Mouse (Mus musculus) MEL (cell line): ENCODE data around the gene Tacc3. TPM values are rescaled to one million over a fixed set of nuclear protein-coding genes. Genes with fewer than 3 reads are reported as not detected.

Experiments
- DNase-seq: peaks from one replicate; pipeline ENCODE4 v3.0.0; 2011; ENCODE audit warnings: low read depth, low spot score
- H3K27ac ChIP-seq: 2 replicates; pipeline ENCODE4 v1.5.1; 2012; ENCODE audit warnings: low read depth, mild to moderate bottlenecking, control low read depth, low read length, moderate library complexity; ENCODE audit not compliant: control insufficient read depth
- H3K27me3 ChIP-seq, 2 experiments: fragments of 150-350 bp in 1 of 2; sonication (generic) in 1 of 2; 2 replicates each; pipeline ENCODE4 v1.6.1; 2012; ENCODE audit warnings: low read length in 2 of 2, mild to moderate bottlenecking in 2 of 2, improper control_type of control experiment in 1 of 2, moderate library complexity in 1 of 2; ENCODE audit not compliant: insufficient read depth in 2 of 2, control insufficient read depth in 1 of 2
- H3K36me3 ChIP-seq, 2 experiments: 2 replicates each; pipeline ENCODE4 v1.6.1; 2012 to 2014; ENCODE audit warnings: low read length in 2 of 2, improper control_type of control experiment in 1 of 2, inconsistent platforms in 1 of 2, mild to moderate bottlenecking in 1 of 2; ENCODE audit not compliant: insufficient read depth in 2 of 2, control insufficient read depth in 1 of 2
- H3K4me1 ChIP-seq, 2 experiments: fragments of 150-350 bp in 1 of 2; sonication (generic) in 1 of 2; 2 replicates each; pipeline ENCODE4 v1.6.1; 2012; ENCODE audit warnings: low read length in 2 of 2, improper control_type of control experiment in 1 of 2, mild to moderate bottlenecking in 1 of 2; ENCODE audit not compliant: insufficient read depth in 2 of 2, control insufficient read depth in 1 of 2
- H3K4me3 ChIP-seq, 2 experiments: fragments of 150-350 bp in 1 of 2; sonication (generic) in 1 of 2; 2 replicates each; pipeline ENCODE4 v1.5.1; 2012; ENCODE audit warnings: low read depth in 2 of 2, low read length in 2 of 2, mild to moderate bottlenecking in 2 of 2, moderate library complexity in 2 of 2, control low read depth in 1 of 2, improper control_type of control experiment in 1 of 2; ENCODE audit not compliant: control insufficient read depth in 1 of 2, insufficient read depth in 1 of 2
- H3K79me2 ChIP-seq: 2 replicates; pipeline ENCODE4 v1.6.1; 2012; ENCODE audit warnings: mild to moderate bottlenecking, low read length, moderate library complexity; ENCODE audit not compliant: control insufficient read depth, poor library complexity, insufficient read depth
- H3K9ac ChIP-seq: 2 replicates; pipeline ENCODE4 v1.6.1; 2012; ENCODE audit warnings: low read depth, mild to moderate bottlenecking, control low read depth, low read length, moderate library complexity; ENCODE audit not compliant: control insufficient read depth, poor library complexity, severe bottlenecking
- H3K9me3 ChIP-seq: fragments of 150-350 bp; sonication (generic); replicated peaks from 2 replicates; pipeline ENCODE4 v1.6.1; 2012; ENCODE audit warnings: mild to moderate bottlenecking, low read length, improper control_type of control experiment, moderate library complexity; ENCODE audit not compliant: insufficient read depth
- CHD1 ChIP-seq: IDR thresholded peaks from 2 replicates; pipeline ENCODE4 v1.6.1; 2012; ENCODE audit warnings: low read depth, mild to moderate bottlenecking, inconsistent platforms, low read length, improper control_type of control experiment
- CHD2 ChIP-seq: IDR thresholded peaks from 2 replicates; pipeline ENCODE4 v1.6.1; 2011; ENCODE audit warnings: low read length, improper control_type of control experiment
- E2F4 ChIP-seq: IDR thresholded peaks from 2 replicates; pipeline ENCODE4 v1.6.1; 2011; ENCODE audit warnings: low read depth, low read length, improper control_type of control experiment, borderline replicate concordance
- ELF1 ChIP-seq: IDR thresholded peaks from 2 replicates; pipeline ENCODE4 v1.6.1; 2014; ENCODE audit warnings: low read depth, mild to moderate bottlenecking, inconsistent platforms, low read length, improper control_type of control experiment, moderate library complexity
- EP300 ChIP-seq, 2 experiments: IDR thresholded peaks; 2 replicates each; pipeline ENCODE4 v1.6.1; 2011; ENCODE audit warnings: improper control_type of control experiment in 2 of 2, low read length in 2 of 2, low read depth in 1 of 2, mild to moderate bottlenecking in 1 of 2
- ETS1 ChIP-seq: IDR thresholded peaks from 2 replicates; pipeline ENCODE4 v1.6.1; 2012; ENCODE audit warnings: low read depth, mild to moderate bottlenecking, inconsistent platforms, low read length, improper control_type of control experiment, moderate library complexity
- GABPA ChIP-seq: IDR thresholded peaks from 2 replicates; pipeline ENCODE4 v1.6.1; 2012; ENCODE audit warnings: low read depth, mild to moderate bottlenecking, inconsistent platforms, low read length, improper control_type of control experiment, moderate library complexity
- GATA1 ChIP-seq: IDR thresholded peaks from 2 replicates; pipeline ENCODE4 v1.6.1; 2011; ENCODE audit warnings: low read depth, low read length, improper control_type of control experiment
- HCFC1 ChIP-seq: IDR thresholded peaks from 2 replicates; pipeline ENCODE4 v1.6.1; 2012; ENCODE audit warnings: low read depth, mild to moderate bottlenecking, inconsistent platforms, low read length, improper control_type of control experiment, moderate library complexity
- JUND ChIP-seq: IDR thresholded peaks from 2 replicates; pipeline ENCODE4 v1.6.1; 2011; ENCODE audit warnings: low read depth, mild to moderate bottlenecking, improper control_type of control experiment, low read length
- KAT2A ChIP-seq: conservative IDR thresholded peaks from 2 replicates; pipeline ENCODE4 v1.6.1; 2012; ENCODE audit warnings: low read depth, low read length, improper control_type of control experiment, inconsistent platforms
- MAFK ChIP-seq: IDR thresholded peaks from 2 replicates; pipeline ENCODE4 v1.6.1; 2011; ENCODE audit warnings: low read depth, mild to moderate bottlenecking, low read length, improper control_type of control experiment, borderline replicate concordance
- MAX ChIP-seq: IDR thresholded peaks from 2 replicates; pipeline ENCODE4 v1.6.1; 2011; ENCODE audit warnings: low read length, improper control_type of control experiment
- MAZ ChIP-seq: IDR thresholded peaks from 2 replicates; pipeline ENCODE4 v1.6.1; 2012; ENCODE audit warnings: low read depth, mild to moderate bottlenecking, inconsistent platforms, low read length, improper control_type of control experiment
- MXI1 ChIP-seq: IDR thresholded peaks from 2 replicates; pipeline ENCODE4 v1.6.1; 2011; ENCODE audit warnings: mild to moderate bottlenecking, low read depth, low read length, improper control_type of control experiment
- MYB ChIP-seq: IDR thresholded peaks from 2 replicates; pipeline ENCODE4 v1.6.1; 2011; ENCODE audit warnings: mild to moderate bottlenecking, low read depth, low read length, improper control_type of control experiment
- MYC ChIP-seq: IDR thresholded peaks from 2 replicates; pipeline ENCODE4 v1.6.1; 2011; ENCODE audit warnings: low read depth, mild to moderate bottlenecking, low read length, improper control_type of control experiment, moderate library complexity
- NELFE ChIP-seq: IDR thresholded peaks from 2 replicates; pipeline ENCODE4 v1.6.1; 2011; ENCODE audit warnings: low read depth, low read length, improper control_type of control experiment
- NRF1 ChIP-seq: IDR thresholded peaks from 2 replicates; pipeline ENCODE4 v1.6.1; 2014; ENCODE audit warnings: low read depth, mild to moderate bottlenecking, inconsistent platforms, low read length, improper control_type of control experiment, moderate library complexity; ENCODE audit not compliant: poor library complexity, insufficient read depth, severe bottlenecking
- POLR2A ChIP-seq, 2 experiments: IDR thresholded peaks; 2 replicates each; pipeline ENCODE4 v1.6.1; 2011 to 2012; ENCODE audit warnings: low read length in 2 of 2, mild to moderate bottlenecking in 2 of 2, control low read depth in 1 of 2, improper control_type of control experiment in 1 of 2, low read depth in 1 of 2, moderate library complexity in 1 of 2; ENCODE audit not compliant: control insufficient read depth in 1 of 2, insufficient read depth in 1 of 2, poor library complexity in 1 of 2
- POLR2AphosphoS2 ChIP-seq: IDR thresholded peaks from 2 replicates; pipeline ENCODE4 v1.6.1; 2011; ENCODE audit warnings: low read length, improper control_type of control experiment
- POLR2AphosphoS5 ChIP-seq: IDR thresholded peaks from 2 replicates; pipeline ENCODE4 v1.6.1; 2012; ENCODE audit warnings: low read depth, borderline replicate concordance, mild to moderate bottlenecking, inconsistent platforms, low read length, moderate library complexity, mixed read lengths
- RAD21 ChIP-seq: IDR thresholded peaks from 2 replicates; pipeline ENCODE4 v1.6.1; 2011; ENCODE audit warnings: mild to moderate bottlenecking, low read depth, low read length, improper control_type of control experiment
- RCOR1 ChIP-seq: IDR thresholded peaks from 2 replicates; pipeline ENCODE4 v1.6.1; 2012; ENCODE audit warnings: low read depth, mild to moderate bottlenecking, inconsistent platforms, low read length, improper control_type of control experiment
- SIN3A ChIP-seq: IDR thresholded peaks from 2 replicates; pipeline ENCODE4 v1.6.1; 2012; ENCODE audit warnings: low read length, improper control_type of control experiment, inconsistent platforms
- SMC3 ChIP-seq: IDR thresholded peaks from 2 replicates; pipeline ENCODE4 v1.6.1; 2011; ENCODE audit warnings: low read depth, low read length, improper control_type of control experiment
- TAL1 ChIP-seq: IDR thresholded peaks from 2 replicates; pipeline ENCODE4 v1.6.1; 2012; ENCODE audit warnings: mild to moderate bottlenecking, inconsistent platforms, low read length, moderate library complexity, mixed read lengths
- TCF12 ChIP-seq: IDR thresholded peaks from 2 replicates; pipeline ENCODE4 v1.6.1; 2014; ENCODE audit warnings: low read depth, mild to moderate bottlenecking, inconsistent platforms, low read length, improper control_type of control experiment, moderate library complexity
- UBTF ChIP-seq: IDR thresholded peaks from 2 replicates; pipeline ENCODE4 v1.6.1; 2012; ENCODE audit warnings: low read depth, mild to moderate bottlenecking, inconsistent platforms, low read length, improper control_type of control experiment, moderate library complexity, borderline replicate concordance; ENCODE audit not compliant: insufficient read depth
- USF1 ChIP-seq: IDR thresholded peaks from 2 replicates; pipeline ENCODE4 v1.6.1; 2014; ENCODE audit warnings: low read depth, mild to moderate bottlenecking, inconsistent platforms, low read length, improper control_type of control experiment, moderate library complexity
- USF2 ChIP-seq, 2 experiments: IDR thresholded peaks; 2 replicates each; pipeline ENCODE4 v1.6.1; 2011 to 2012; ENCODE audit warnings: improper control_type of control experiment in 2 of 2, low read length in 2 of 2, borderline replicate concordance in 1 of 2, inconsistent platforms in 1 of 2, low read depth in 1 of 2, mild to moderate bottlenecking in 1 of 2; ENCODE audit not compliant: insufficient read depth in 1 of 2
- ZKSCAN1 ChIP-seq: IDR thresholded peaks from 2 replicates; pipeline ENCODE4 v1.6.1; 2012; ENCODE audit warnings: low read depth, mild to moderate bottlenecking, inconsistent platforms, low read length, improper control_type of control experiment, moderate library complexity
- polyA plus RNA-seq, 2 experiments: library from polyadenylated mRNA; stranded (reverse) in 1 of 2; unstranded in 1 of 2; fragments of >175 nt in 1 of 2; fragments of >200 nt in 1 of 2; gene quantifications; 2 replicates each; pipeline versions ENCODE4 v1.2.1 to v1.2.4; 2012; ENCODE audit warnings: low replicate concordance in 2 of 2, low read depth in 1 of 2; ENCODE audit not compliant: insufficient read length in 2 of 2, insufficient read depth in 1 of 2, missing spikeins in 1 of 2
- total RNA-seq: library from RNA; depleted of rRNA; stranded (reverse); fragments of 300-350 nt; gene quantifications from 2 replicates; pipeline ENCODE4 v1.2.3, GENCODE M21; 2012

The Tacc3 gene
- total and polyA plus RNA-seq, 3 experiments: 149 to 609 (median 165) TPM

DNA sequence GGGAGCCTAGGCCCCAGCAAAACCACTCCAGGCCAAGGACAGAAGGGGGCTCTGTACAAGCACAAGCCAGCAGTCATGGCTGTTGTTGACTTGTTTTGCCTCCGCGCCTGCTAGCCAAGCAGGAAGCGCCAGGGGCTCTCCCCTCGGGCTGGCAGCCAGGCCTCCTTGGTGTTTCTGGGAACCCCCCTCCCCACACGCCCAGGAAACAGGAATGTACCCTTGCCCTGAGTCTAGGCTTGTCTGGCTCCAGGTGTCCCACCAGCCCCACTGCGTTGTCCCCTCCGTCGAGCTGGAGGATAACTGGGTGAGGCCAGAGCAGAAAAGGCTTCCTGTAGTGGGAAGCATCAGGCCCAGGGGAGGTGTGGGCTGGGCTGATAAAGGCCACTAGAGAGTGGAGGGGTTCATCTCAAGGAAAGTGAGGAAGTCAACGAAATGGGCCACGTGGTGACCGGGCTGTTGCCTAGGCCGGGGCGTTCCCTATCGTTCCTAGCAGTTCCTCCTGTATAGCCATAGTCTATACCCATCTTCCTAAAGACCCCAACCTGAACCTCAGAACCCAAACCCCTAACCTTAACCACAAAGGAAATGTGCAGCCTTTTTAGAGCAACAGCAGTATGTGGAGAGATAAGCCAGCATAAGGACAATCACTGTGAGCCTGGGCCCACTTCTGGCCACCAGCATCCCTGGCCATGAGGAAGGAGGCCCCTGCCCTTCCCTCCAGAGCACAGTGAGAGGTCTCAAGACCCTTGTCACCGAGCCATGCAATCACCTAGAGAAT, 23.9 kb downstream of the Tacc3 start (continued):
- TF ChIP-seq NELFE (peak; percentile 64; the same call in 1 of the 2 replicates), MYB (peak; percentile 19), MAFK (no peak; the same call in 1 of the 2 replicates), CHD1 (no peak), POLR2AphosphoS5 (0 out of 2 replicates have a peak, but pooled peaks have one; percentile 46), MAX (peak; percentile 100), RAD21 (no peak), TAL1 (peak; percentile 98), POLR2AphosphoS2 (peak; percentile 78), JUND (0 out of 2 replicates have a peak, but pooled peaks have one; percentile 53), UBTF (no peak), E2F4 (no peak), HCFC1 (peak; percentile 59), TCF12 (peak; percentile 96), USF1 (peak; percentile 96), POLR2A (IDR thresholded peaks at IDR 0.05; ENCODE audit: control insufficient read depth in 1 of 2, insufficient read depth in 1 of 2, low read depth in 1 of 2, low read length in 2 of 2, poor library complexity in 1 of 2) (peak; percentile 23 to 82; a peak in 1 of 4 replicates), MXI1 (peak; percentile 97), GATA1 (peak; percentile 91), GABPA (no peak)

GRCm38 (mm10) chr5:33682963-33683362, 25.0 kb downstream of the Tacc3 start:
- no peak for TF ChIP-seq POLR2AphosphoS2
- TF ChIP-seq RAD21: no peak
- TF ChIP-seq MXI1: peak; percentile 48
- TF ChIP-seq MYC: no peak
- TF ChIP-seq CHD1: no peak
- no peak for TF ChIP-seq ELF1
- TF ChIP-seq ZKSCAN1: no peak
- TF ChIP-seq ETS1: peak; percentile 74
- peak; percentile 62 for TF ChIP-seq SIN3A
- TF ChIP-seq CHD2: no peak
- peak; percentile 47; the same call in 1 of the 2 replicates for TF ChIP-seq TCF12
- peak; percentile 50; the same call in 1 of the 2 replicates for TF ChIP-seq RCOR1
- no peak for TF ChIP-seq USF2 (IDR thresholded peaks at IDR 0.05; ENCODE audit: borderline replicate concordance in 1 of 2, insufficient read depth in 1 of 2, low read depth in 1 of 2, low read length in 2 of 2)
- TF ChIP-seq NELFE: peak; percentile 40
- TF ChIP-seq KAT2A: no peak
- TF ChIP-seq EP300 (IDR thresholded peaks at IDR 0.05; ENCODE audit: low read depth in 1 of 2, low read length in 2 of 2): peak; percentile 55 to 57; a peak in 3 of 4 replicates
- no peak for TF ChIP-seq SMC3
- TF ChIP-seq NRF1: no peak
- TF ChIP-seq USF1: peak; percentile 17; the same call in 1 of the 2 replicates
- TF ChIP-seq MYB: 0 out of 2 replicates have a peak, but pooled peaks have one; percentile 35
- TF ChIP-seq MAZ: 0 out of 2 replicates have a peak, but pooled peaks have one; percentile 14
- Histone ChIP-seq H3K9ac (no peak overlapping the region), H3K36me3 (peaks cover 0 to 25% of the 10 kb centered on the region in 2 experiments; a peak in 2 of 4 replicates), H3K4me3 (no peak overlapping the region), H3K79me2 (no peaks in the 10 kb centered on the region), H3K4me1 (peaks cover 23 to 39% of the 10 kb centered on the region in 2 experiments), H3K27ac (peak overlapping the region; percentile 89), H3K9me3 (no peaks in the 10 kb centered on the region), H3K27me3 (no peaks in the 10 kb centered on the region)
- peak; percentile 82 for DNase-seq
